Mouse (Mus musculus) kidney, postnatal 0 days (tissue): ENCODE results near the gene Msh5. TPM values are rescaled to one million over a fixed set of nuclear protein-coding genes. Genes with fewer than 3 reads are reported as not detected.

ENCODE experiments used
- ATAC-seq: fragments of 200-750 bp; cut with Nextera tagmentation; replicated peaks from 2 replicates; pipeline ENCODE4 v1.8.0; 2017; ENCODE audit warnings: low read depth, moderate number of reproducible peaks, moderate TSS enrichment, moderate library complexity; ENCODE audit not compliant: low FRiP score
- DNase-seq: peaks from one replicate; pipeline ENCODE4 v3.0.0-alpha.2; 2016; ENCODE audit warnings: low spot score
- H3K27ac ChIP-seq: fragments of 300-500 bp; sonication (generic); 2 replicates; pipeline ENCODE4 v1.5.1; 2014; ENCODE audit warnings: mild to moderate bottlenecking
- H3K27me3 ChIP-seq: fragments of 300-500 bp; sonication (generic); 2 replicates; pipeline ENCODE4 v1.6.1; 2014; ENCODE audit warnings: low read length, mixed read lengths; ENCODE audit not compliant: insufficient read depth
- H3K36me3 ChIP-seq: fragments of 300-500 bp; sonication (generic); 2 replicates; pipeline ENCODE4 v1.6.1; 2014; ENCODE audit warnings: low read length, mixed read lengths; ENCODE audit not compliant: insufficient read depth
- H3K4me1 ChIP-seq: fragments of 300-500 bp; sonication (generic); replicated peaks from 2 replicates; pipeline ENCODE4 v1.6.1; 2014; ENCODE audit warnings: antibody characterized with exemption, low read length, mixed read lengths; ENCODE audit not compliant: insufficient read depth
- H3K4me2 ChIP-seq: fragments of 300-500 bp; sonication (generic); 2 replicates; pipeline ENCODE4 v1.6.1; 2014; ENCODE audit warnings: mild to moderate bottlenecking, low read length, moderate library complexity, mixed read lengths
- H3K4me3 ChIP-seq: fragments of 300-500 bp; sonication (generic); replicated peaks from 2 replicates; pipeline ENCODE4 v1.5.1; 2014; ENCODE audit warnings: low read depth, low read length
- H3K9ac ChIP-seq: fragments of 300-500 bp; sonication (generic); 2 replicates; pipeline ENCODE4 v1.6.1; 2014; ENCODE audit warnings: low read depth, low read length
- H3K9me3 ChIP-seq: fragments of 300-500 bp; sonication (generic); replicated peaks from 2 replicates; pipeline ENCODE4 v1.6.1; 2016; ENCODE audit warnings: low read length, inconsistent platforms, mixed read lengths
- CTCF ChIP-seq: IDR thresholded peaks from 2 replicates; pipeline ENCODE4 v1.5.1; 2016; ENCODE audit warnings: antibody characterized with exemption, low read depth, mild to moderate bottlenecking, moderate library complexity
- WGBS: fragments of 180-500 bp; shearing (Covaris S2); extraction: QIAGEN DNeasy Blood & Tissue Kit; methylation state at CpG from one replicate; pipeline ENCODE4 v1.1.7; 2014; 5-methylcytosine and 5-hydroxymethylcytosine counted together
- polyA plus RNA-seq: library from polyadenylated mRNA; unstranded; fragments of >200 nt; fragmentation: Nextera tagmentation; extraction: Ambion mirVana; gene quantifications from 2 replicates; pipeline ENCODE4 v1.2.1, GENCODE M21; 2015

Gene Msh5
- polyA plus RNA-seq, 1 experiment from 2014 or later = 2.7 TPM

DNA sequence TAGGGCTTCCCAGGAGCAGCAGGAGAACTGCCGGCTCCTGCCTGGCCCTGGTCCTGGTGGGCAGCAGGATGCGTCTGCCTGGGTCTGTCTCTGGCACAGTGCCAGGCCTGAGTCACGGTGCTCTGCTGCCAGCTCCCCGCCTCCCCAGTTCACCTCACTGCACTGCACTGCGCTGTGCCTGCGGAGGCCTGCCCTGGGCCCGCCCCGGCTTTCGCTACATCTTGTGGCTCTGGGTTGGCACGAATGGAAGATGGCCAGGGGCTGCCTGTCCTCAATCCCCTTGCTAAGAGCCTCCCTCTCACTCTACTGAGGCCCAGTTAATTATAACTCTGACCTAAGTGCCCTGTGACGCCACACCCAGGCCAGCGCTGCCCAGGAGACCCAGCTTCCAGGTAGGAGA lies 30.2 kb downstream of the Msh5 start, which contains the start of gene Vwa7:
Gene Vwa7, plus strand, starts transcription at position 204 of the 400 bp plus-strand sequence.
- Histone ChIP-seq H3K4me1 (no peaks in the 10 kb centered on the region), H3K36me3 (peaks cover 50% of the 10 kb centered on the region), H3K27ac (0 out of 2 replicates have a peak within 1 kb of the TSS, but pooled peaks have one; percentile 8), H3K27me3 (no peaks in the 10 kb centered on the region), H3K4me3 (no peak within 1 kb of the TSS), H3K4me2 (no peak within 1 kb of the TSS), H3K9ac (no peak within 1 kb of the TSS), H3K9me3 (no peaks in the 10 kb centered on the region)
- DNase-seq (no peak), ATAC-seq (peak; percentile 30)
- no peak for TF ChIP-seq CTCF
- 55% methylated on average over 12 of the region's 12 CpGs for WGBS

GRCm38 (mm10) chr17:35015296-35015695 lies 31.2 kb downstream of the Msh5 start:
- WGBS = 89% methylated on average over 16 of the region's 16 CpGs

DNA sequence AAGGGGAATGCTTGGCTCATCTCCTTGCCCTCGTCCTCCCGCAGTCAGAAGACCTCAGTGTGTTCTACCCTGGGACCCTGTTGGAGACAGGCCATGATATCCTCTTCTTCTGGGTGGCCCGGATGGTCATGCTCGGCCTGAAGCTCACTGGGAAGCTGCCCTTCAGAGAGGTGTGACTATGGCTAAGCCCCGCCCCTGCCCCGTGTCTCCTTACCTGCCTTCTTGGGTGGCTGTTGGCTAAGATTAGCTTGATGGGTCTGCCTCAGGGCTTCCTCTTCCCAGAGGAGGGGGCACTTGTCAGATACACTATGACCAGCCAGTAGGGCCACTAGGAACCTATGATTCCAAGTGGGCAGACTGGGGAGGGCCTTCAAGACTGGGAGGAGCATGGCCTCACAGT lies 33.3 kb downstream of the Msh5 start:
- WGBS = 76% methylated on average over 6 of the region's 6 CpGs

More at GRCm38 (mm10) chr17:35015296-35015695, 31.2 kb downstream of the Msh5 start:
- no peaks in the 10 kb centered on the region for H3K27me3 ChIP-seq
- no peaks in the 10 kb centered on the region for H3K9me3 ChIP-seq
- H3K9ac ChIP-seq = no peak overlapping the region
- H3K4me1 ChIP-seq = no peaks in the 10 kb centered on the region
- ATAC-seq (no peak), DNase-seq (no peak)
- H3K4me3 ChIP-seq = no peak overlapping the region
- TF ChIP-seq CTCF = no peak
- H3K36me3 ChIP-seq = peaks cover 61% of the 10 kb centered on the region
- no peak overlapping the region for H3K4me2 ChIP-seq
- no peak overlapping the region for H3K27ac ChIP-seq

DNA sequence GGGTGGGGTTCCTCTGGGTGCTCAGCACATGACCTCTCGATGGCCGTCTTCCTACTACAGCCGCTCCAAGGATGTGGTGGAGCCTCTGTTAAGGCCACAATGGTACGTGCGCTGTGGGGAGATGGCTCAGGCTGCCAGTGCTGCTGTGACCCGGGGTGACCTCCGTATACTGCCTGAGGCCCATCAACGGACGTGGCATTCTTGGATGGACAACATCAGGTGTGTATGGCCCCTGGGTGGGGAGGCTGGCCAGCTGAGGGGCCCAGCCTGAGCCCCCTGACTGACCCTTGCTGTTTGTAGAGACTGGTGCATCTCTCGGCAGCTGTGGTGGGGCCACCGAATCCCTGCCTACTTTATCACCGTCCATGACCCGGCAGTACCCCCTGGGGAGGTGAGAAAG lies 34.1 kb downstream of the Msh5 start:
- Histone ChIP-seq H3K27ac (no peak overlapping the region), H3K4me3 (no peak overlapping the region), H3K27me3 (no peaks in the 10 kb centered on the region), H3K4me1 (no peaks in the 10 kb centered on the region), H3K9me3 (no peaks in the 10 kb centered on the region), H3K9ac (0 out of 2 replicates have a peak overlapping the region, but pooled peaks have one; percentile 18), H3K36me3 (peaks cover 72% of the 10 kb centered on the region), H3K4me2 (no peak overlapping the region)
- ATAC-seq (no peak), DNase-seq (no peak)
- TF ChIP-seq CTCF = no peak
- 83% methylated on average over 13 of the region's 13 CpGs for WGBS

More for the DNA sequence above, 33.3 kb downstream of the Msh5 start:
- no peak overlapping the region for H3K4me2 ChIP-seq
- H3K27ac ChIP-seq = no peak overlapping the region
- no peak overlapping the region for H3K4me3 ChIP-seq
- DNase-seq (no peak), ATAC-seq (no peak)
- TF ChIP-seq CTCF = no peak
- H3K27me3 ChIP-seq = no peaks in the 10 kb centered on the region
- peaks cover 65% of the 10 kb centered on the region for H3K36me3 ChIP-seq
- H3K4me1 ChIP-seq = no peaks in the 10 kb centered on the region
- H3K9me3 ChIP-seq = no peaks in the 10 kb centered on the region
- no peak overlapping the region for H3K9ac ChIP-seq

DNA sequence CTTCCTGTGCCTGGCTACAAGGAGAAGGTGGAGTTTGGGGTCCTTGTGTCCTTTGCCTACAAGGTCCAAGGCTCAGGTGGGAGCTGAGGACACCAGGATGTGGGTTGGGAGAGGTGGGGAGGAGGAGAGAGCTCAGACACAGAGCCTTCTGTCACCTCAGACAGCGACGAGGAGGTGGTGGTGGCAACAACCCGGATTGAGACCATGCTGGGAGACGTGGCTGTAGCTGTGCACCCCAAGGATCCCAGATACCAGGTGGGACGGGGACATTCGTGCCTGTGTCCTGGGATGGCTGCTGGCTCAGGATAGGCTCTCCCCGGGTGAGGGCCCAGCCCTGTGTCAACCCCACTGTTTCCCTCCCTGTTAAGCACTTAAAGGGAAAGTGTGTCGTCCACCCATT lies 35.1 kb downstream of the Msh5 start:
- H3K9ac ChIP-seq = no peak overlapping the region
- WGBS = 95% methylated on average over 8 of the region's 8 CpGs
- no peaks in the 10 kb centered on the region for H3K9me3 ChIP-seq
- peaks cover 77% of the 10 kb centered on the region for H3K36me3 ChIP-seq
- ATAC-seq (no peak), DNase-seq (no peak)
- TF ChIP-seq CTCF = no peak
- H3K27ac ChIP-seq = no peak overlapping the region
- no peak overlapping the region for H3K4me2 ChIP-seq
- no peak overlapping the region for H3K4me3 ChIP-seq
- no peaks in the 10 kb centered on the region for H3K4me1 ChIP-seq
- no peaks in the 10 kb centered on the region for H3K27me3 ChIP-seq

- Histone ChIP-seq H3K9ac (no peak overlapping the region), H3K36me3 (peaks cover 72% of the 10 kb centered on the region), H3K4me3 (no peak overlapping the region), H3K9me3 (no peaks in the 10 kb centered on the region), H3K27me3 (no peaks in the 10 kb centered on the region), H3K4me2 (no peak overlapping the region), H3K27ac (no peak overlapping the region), H3K4me1 (no peaks in the 10 kb centered on the region)
- no peak for ATAC-seq
- no peak for DNase-seq
- WGBS = 71% methylated on average over 7 of the region's 7 CpGs
- no peak for TF ChIP-seq CTCF
Measured at GRCm38 (mm10) chr17:35009586-35009985, 37.0 kb downstream of the Msh5 start.
